Mouse (Mus musculus) cerebellum, adult 2 months (tissue): ENCODE data around the gene Eci2.

Experiments used
- CTCF ChIP-seq: fragments of 200-500 bp; IDR thresholded peaks from 2 replicates; pipeline ENCODE4 v1.5.1; 2011; ENCODE audit warnings: low read depth, mild to moderate bottlenecking, control low read depth, low read length, moderate library complexity, borderline replicate concordance; ENCODE audit not compliant: insufficient read depth
- POLR2A ChIP-seq: fragments of 200-500 bp; IDR thresholded peaks from 2 replicates; pipeline ENCODE4 v1.6.1; 2011; ENCODE audit warnings: low read length, control low read depth, borderline replicate concordance; ENCODE audit not compliant: insufficient read depth

DNA sequence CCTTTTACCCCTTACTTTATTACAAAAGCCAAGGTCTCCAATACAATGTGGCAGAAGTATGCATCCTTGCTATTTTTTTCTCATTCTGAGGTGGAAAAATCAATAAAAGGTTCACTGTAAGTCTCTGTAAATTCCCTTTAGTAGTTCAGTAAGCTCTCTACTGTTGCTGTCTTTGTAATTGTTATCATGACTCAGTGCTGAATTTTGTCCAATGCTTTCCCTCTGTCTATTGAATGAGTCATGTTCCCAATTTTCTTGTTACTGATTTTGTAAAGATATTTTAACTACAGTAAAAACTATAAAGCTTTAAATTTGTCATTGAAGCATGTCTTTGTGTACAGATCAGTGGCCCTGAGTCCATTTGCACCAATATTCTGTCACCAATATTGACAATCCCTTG is 84.5 kb downstream of the Eci2 start:
- TF ChIP-seq CTCF (no peak), POLR2A (no peak)
